Mouse (Mus musculus): ENCODE results near the gene Fli1. TPM values are rescaled to one million over a fixed set of nuclear protein-coding genes. Genes with fewer than 3 reads are reported as not detected.

Fli1 gene
- polyA plus RNA-seq, 1 experiment from 2014 or later: 23.4 TPM

DNA sequence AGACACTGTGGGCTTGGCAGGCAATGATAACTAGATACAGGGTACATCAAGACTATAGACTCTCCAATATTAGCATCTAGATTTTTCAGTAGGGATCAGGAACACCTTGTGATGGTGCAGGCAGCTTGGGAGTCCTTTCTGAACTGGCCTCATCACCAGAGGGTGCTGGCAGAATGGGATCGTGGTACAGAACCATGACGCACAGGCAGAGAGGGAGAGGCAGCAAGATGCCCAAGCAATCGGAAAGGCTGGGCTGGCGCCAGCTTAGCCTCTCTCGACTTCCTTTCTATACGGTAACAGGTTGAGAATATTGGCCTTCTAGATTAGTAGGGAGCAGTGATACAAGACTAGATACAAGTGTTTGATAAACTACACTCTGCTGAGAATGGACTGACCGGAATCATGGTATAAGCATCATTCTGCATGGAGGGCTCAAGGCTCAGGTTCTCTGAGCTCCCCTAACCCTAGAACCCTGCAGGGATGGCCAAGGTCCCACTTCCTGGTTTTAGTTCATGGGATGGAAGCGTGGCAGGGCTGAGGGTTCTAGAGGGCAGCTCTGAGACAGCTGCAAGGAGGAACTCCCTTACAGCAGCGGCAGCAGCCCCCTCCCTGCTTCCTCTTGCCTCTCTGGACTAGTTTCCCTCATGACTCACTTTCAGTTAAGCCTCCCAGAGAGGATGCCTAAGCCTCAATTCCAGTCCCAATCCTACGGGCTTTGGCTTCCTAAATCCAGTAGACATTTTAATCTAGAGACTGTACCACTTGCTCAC lies 67.9 kb downstream of the Fli1 start:
- no peak overlapping the region for H3K4me2 ChIP-seq
- peaks cover 8% of the 10 kb centered on the region; the same call in 1 of the 2 replicates for H3K36me3 ChIP-seq
- no peaks in the 10 kb centered on the region for H3K9me3 ChIP-seq
- no peaks in the 10 kb centered on the region for H3K27me3 ChIP-seq
- H3K9ac ChIP-seq: no peak overlapping the region
- H3K4me3 ChIP-seq: no peak overlapping the region
- 83% methylated on average over 10 of the region's 10 CpGs for WGBS
- no peak overlapping the region for H3K27ac ChIP-seq
- H3K4me1 ChIP-seq: peaks cover 10% of the 10 kb centered on the region
- no peak for ATAC-seq (ENCODE audit: insufficient number of reproducible peaks, low FRiP score, low TSS enrichment, low read depth)

DNA sequence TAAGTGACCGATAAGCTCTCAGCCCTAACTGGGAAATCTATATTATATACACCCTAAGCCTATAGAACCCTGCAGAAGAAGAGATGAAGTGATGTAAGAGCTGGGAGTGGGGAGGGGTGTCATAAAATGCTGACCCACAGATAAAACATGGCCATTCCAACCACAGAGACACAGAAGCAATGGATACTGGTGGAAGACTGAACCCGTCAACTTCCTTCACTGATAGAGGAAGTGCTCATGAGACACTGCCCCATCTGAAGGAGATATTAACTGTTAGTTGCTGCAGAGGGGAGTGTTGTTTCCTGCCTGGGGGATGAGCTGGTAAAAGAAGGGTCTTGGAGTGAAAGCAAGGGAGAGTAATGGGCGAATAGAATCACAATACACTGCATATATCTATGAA lies 70.3 kb downstream of the Fli1 start:
- no peak overlapping the region for H3K4me2 ChIP-seq

GRCm38 (mm10) chr9:32469123-32469751 lies 73.4 kb downstream of the Fli1 start:
- no peak for ATAC-seq (ENCODE audit: insufficient number of reproducible peaks, low FRiP score, low TSS enrichment, low read depth)
- Histone ChIP-seq H3K4me3 (no peak overlapping the region), H3K9ac (no peak overlapping the region), H3K9me3 (no peaks in the 10 kb centered on the region), H3K4me2 (no peak overlapping the region), H3K27ac (no peak overlapping the region), H3K4me1 (peaks cover 40% of the 10 kb centered on the region), H3K36me3 (peaks cover 12% of the 10 kb centered on the region; the same call in 1 of the 2 replicates), H3K27me3 (no peaks in the 10 kb centered on the region; the same call in 1 of the 2 replicates)
- 68% methylated on average over 8 of the region's 8 CpGs for WGBS

More for the DNA sequence above, 70.3 kb downstream of the Fli1 start:
- ATAC-seq (ENCODE audit: insufficient number of reproducible peaks, low FRiP score, low TSS enrichment, low read depth): no peak
- H3K27me3 ChIP-seq: no peaks in the 10 kb centered on the region
- H3K4me3 ChIP-seq: no peak overlapping the region
- H3K4me1 ChIP-seq: peaks cover 25% of the 10 kb centered on the region
- no peak overlapping the region for H3K27ac ChIP-seq
- 88% methylated on average over 3 of the region's 3 CpGs for WGBS
- H3K9me3 ChIP-seq: no peaks in the 10 kb centered on the region
- no peak overlapping the region for H3K9ac ChIP-seq
- H3K36me3 ChIP-seq: peaks cover 8% of the 10 kb centered on the region; the same call in 1 of the 2 replicates

DNA sequence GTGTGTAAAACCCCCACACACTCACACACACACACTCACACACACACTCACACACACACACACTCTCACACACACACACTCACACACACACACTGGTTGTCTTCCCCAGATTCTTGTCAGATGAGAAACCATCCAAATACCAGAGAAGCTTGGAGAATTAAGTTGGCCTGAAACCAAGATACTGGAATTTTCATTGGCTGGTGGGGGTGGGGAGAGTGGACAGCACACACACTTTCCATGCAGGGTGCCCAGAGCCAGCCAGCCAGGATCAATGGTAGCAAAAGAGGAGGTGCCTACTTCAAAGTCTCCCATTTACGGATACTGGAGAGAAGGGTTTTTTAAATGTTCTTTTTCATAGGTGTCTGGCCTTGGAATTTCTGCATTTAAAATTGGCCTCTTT lies 74.3 kb downstream of the Fli1 start:
- Histone ChIP-seq H3K4me1 (peaks cover 40% of the 10 kb centered on the region), H3K9ac (no peak overlapping the region), H3K27ac (peak overlapping the region; percentile 84), H3K4me2 (no peak overlapping the region), H3K9me3 (no peaks in the 10 kb centered on the region), H3K36me3 (peaks cover 13% of the 10 kb centered on the region; the same call in 1 of the 2 replicates), H3K27me3 (no peaks in the 10 kb centered on the region; the same call in 1 of the 2 replicates), H3K4me3 (no peak overlapping the region)
- 38% methylated on average over 1 of the region's 1 CpGs for WGBS
- ATAC-seq (ENCODE audit: insufficient number of reproducible peaks, low FRiP score, low TSS enrichment, low read depth): no peak

DNA sequence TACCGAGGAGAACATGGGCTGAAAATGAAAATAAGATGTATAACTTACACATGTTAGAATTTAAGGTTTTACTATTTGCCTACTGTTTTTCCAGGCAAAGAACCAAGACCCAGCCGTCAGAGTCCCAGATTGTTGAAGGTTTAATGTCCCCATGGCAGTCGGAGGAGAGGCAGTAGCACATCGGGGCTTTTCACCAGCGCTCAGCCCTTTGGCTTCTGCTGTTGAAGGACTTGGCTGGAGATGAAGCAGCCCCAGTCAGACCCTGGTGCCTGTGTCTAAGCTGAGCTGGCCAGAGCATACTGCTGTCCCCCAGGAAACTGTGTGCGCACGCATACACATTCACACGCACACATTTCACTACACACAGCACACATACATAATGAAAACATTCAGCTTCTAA lies 75.2 kb downstream of the Fli1 start:
- H3K9ac ChIP-seq: no peak overlapping the region
- H3K27me3 ChIP-seq: no peaks in the 10 kb centered on the region; the same call in 1 of the 2 replicates
- peak overlapping the region; percentile 84 for H3K27ac ChIP-seq
- WGBS: 31% methylated on average over 8 of the region's 8 CpGs
- peaks cover 13% of the 10 kb centered on the region; the same call in 1 of the 2 replicates for H3K36me3 ChIP-seq
- ATAC-seq (ENCODE audit: insufficient number of reproducible peaks, low FRiP score, low TSS enrichment, low read depth): peak; percentile 72; the same call in 1 of the 2 replicates
- no peaks in the 10 kb centered on the region for H3K9me3 ChIP-seq
- H3K4me1 ChIP-seq: peaks cover 40% of the 10 kb centered on the region
- peak overlapping the region; percentile 15 for H3K4me2 ChIP-seq
- H3K4me3 ChIP-seq: no peak overlapping the region

DNA sequence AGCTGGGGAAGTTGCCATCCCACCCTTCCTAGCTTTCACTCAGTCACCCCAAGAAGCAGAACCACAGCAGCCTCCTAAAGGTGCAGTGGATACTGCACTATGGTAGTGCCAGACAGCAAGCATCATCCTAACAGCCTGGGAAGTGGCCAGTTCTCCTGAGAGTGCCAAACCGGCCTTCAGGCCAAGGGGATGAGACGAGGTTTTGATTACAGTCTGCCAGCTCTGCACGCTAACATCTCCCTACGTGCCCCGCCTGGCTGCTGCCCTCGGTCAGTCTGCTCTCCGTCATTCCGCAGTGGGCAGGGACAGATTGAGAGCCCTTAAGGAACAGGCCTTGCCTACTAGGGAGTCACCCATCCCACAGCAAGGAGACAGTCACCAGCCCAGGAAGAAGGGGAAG lies 75.8 kb downstream of the Fli1 start:
- 34% methylated on average over 8 of the region's 8 CpGs for WGBS
- peak overlapping the region; percentile 15; the same call in 1 of the 2 replicates for H3K4me2 ChIP-seq
- peaks cover 40% of the 10 kb centered on the region for H3K4me1 ChIP-seq
- no peak for ATAC-seq (ENCODE audit: insufficient number of reproducible peaks, low FRiP score, low TSS enrichment, low read depth)
- no peaks in the 10 kb centered on the region for H3K9me3 ChIP-seq
- peaks cover 11% of the 10 kb centered on the region; the same call in 1 of the 2 replicates for H3K36me3 ChIP-seq
- no peak overlapping the region for H3K4me3 ChIP-seq
- peak overlapping the region; percentile 84 for H3K27ac ChIP-seq
- H3K27me3 ChIP-seq: no peaks in the 10 kb centered on the region; the same call in 1 of the 2 replicates
- H3K9ac ChIP-seq: 0 out of 2 replicates have a peak overlapping the region, but pooled peaks have one; percentile 17

DNA sequence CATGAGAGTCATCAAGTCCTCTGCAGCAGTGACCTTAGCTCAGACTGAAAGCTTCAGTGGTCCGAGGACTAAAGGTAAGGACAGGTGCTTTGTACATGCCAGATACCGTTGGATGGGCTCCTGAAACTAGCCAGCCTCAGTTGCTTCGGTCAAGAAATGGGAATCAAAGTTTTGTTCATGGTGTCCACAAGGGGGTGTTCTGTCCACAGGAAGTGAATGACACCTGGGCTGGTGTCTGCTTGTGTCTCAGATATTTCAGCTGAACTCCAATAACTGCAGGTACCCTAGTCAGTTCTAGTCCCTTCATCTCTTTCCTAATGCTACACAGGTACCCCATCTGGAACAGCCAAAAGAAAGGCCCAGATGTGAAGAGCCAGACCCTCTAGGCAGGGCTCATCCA lies 86.0 kb downstream of the Fli1 start:
- no peak overlapping the region for H3K9ac ChIP-seq
- H3K4me1 ChIP-seq: peaks cover 7% of the 10 kb centered on the region; the same call in 1 of the 2 replicates
- H3K27me3 ChIP-seq: no peaks in the 10 kb centered on the region
- H3K4me3 ChIP-seq: no peak overlapping the region
- peaks cover 24% of the 10 kb centered on the region; the same call in 1 of the 2 replicates for H3K36me3 ChIP-seq
- no peak overlapping the region for H3K4me2 ChIP-seq
- WGBS: 86% methylated on average over 3 of the region's 3 CpGs
- no peak overlapping the region for H3K27ac ChIP-seq
- H3K9me3 ChIP-seq: no peaks in the 10 kb centered on the region
- ATAC-seq (ENCODE audit: insufficient number of reproducible peaks, low FRiP score, low TSS enrichment, low read depth): no peak

DNA sequence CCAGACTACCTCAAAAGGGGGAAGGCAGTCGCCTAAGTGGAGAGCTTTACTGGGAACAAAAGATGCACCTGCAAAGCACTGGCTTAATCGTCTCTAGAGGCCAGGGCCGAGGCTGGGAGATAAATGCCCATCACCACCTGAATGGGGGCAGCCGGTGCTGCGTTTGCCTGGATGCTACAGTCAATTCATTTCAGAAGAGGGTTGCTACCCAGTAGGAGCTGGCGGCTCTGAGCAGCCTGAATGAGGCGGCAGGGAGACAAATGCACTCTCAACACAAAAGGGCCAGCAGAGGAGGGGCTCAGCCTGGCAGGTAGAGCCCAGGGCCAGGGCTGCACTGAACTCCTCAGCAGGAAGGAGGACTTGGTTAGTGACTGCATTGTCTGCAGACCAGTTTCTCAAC lies 92.5 kb downstream of the Fli1 start:
- Histone ChIP-seq H3K9me3 (no peaks in the 10 kb centered on the region), H3K27ac (no peak overlapping the region), H3K27me3 (no peaks in the 10 kb centered on the region), H3K36me3 (no peaks in the 10 kb centered on the region; the same call in 1 of the 2 replicates), H3K4me2 (no peak overlapping the region), H3K9ac (no peak overlapping the region), H3K4me1 (0 out of 2 replicates have a peak, but pooled peaks cover under 1% of the 10 kb centered on the region), H3K4me3 (no peak overlapping the region)
- no peak for ATAC-seq (ENCODE audit: insufficient number of reproducible peaks, low FRiP score, low TSS enrichment, low read depth)
- WGBS: 47% methylated on average over 7 of the region's 7 CpGs

DNA sequence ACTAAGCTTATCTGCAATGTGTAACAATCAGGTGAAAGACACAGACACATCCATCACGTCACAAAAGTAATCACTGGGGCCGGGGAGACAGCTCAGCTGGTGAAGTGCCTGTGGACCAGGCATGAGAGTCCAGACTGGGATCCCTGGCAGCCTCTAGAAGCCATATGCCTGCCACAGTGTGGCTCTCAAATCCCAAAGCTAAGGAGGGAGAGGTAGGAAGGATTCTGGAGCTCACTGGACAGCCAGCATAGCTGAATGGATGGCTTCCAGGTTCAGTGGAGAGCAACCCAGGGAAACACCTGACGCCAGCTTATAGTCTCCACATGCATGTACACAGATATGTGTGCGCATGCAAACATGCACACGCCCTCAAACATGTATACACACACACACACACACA lies 93.9 kb downstream of the Fli1 start:
- 84% methylated on average over 5 of the region's 5 CpGs for WGBS
- Histone ChIP-seq H3K9ac (no peak overlapping the region), H3K9me3 (no peaks in the 10 kb centered on the region), H3K4me1 (peaks cover 9% of the 10 kb centered on the region; the same call in 1 of the 2 replicates), H3K4me3 (no peak overlapping the region), H3K4me2 (no peak overlapping the region), H3K27ac (no peak overlapping the region), H3K27me3 (no peaks in the 10 kb centered on the region), H3K36me3 (no peaks in the 10 kb centered on the region; the same call in 1 of the 2 replicates)
- ATAC-seq (ENCODE audit: insufficient number of reproducible peaks, low FRiP score, low TSS enrichment, low read depth): no peak

DNA sequence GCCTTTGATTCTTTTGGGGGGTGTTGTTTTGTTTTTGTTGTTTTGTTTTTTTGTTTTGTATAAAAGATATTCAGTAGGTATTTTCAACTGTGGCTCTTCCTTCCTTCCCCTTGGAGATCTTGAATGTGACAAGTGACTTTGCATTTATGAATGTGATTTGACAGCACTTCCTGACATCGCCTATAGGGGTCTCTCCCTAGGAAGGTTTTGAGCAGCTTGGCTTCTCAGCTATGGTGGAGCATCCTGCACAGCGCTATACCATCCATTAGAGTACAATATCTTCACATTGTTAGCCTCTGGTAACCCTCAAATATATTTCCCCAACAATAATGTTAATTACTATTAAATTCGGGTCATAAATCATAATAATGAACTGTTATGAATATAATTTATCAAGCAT lies 96.9 kb downstream of the Fli1 start:
- ATAC-seq (ENCODE audit: insufficient number of reproducible peaks, low FRiP score, low TSS enrichment, low read depth): no peak
- 56% methylated on average over 3 of the region's 3 CpGs for WGBS
- H3K36me3 ChIP-seq: no peaks in the 10 kb centered on the region; the same call in 1 of the 2 replicates

GRCm38 (mm10) chr9:32444453-32445201 lies 98.0 kb downstream of the Fli1 start:
- Histone ChIP-seq H3K4me3 (no peak overlapping the region), H3K4me1 (peaks cover 18% of the 10 kb centered on the region; the same call in 1 of the 2 replicates), H3K36me3 (no peaks in the 10 kb centered on the region), H3K4me2 (no peak overlapping the region), H3K9ac (no peak overlapping the region), H3K9me3 (no peaks in the 10 kb centered on the region), H3K27ac (peak overlapping the region; percentile 14; the same call in 1 of the 2 replicates), H3K27me3 (no peaks in the 10 kb centered on the region)
- WGBS: 60% methylated on average over 6 of the region's 6 CpGs
- no peak; the same call in 1 of the 2 replicates for ATAC-seq (ENCODE audit: insufficient number of reproducible peaks, low FRiP score, low TSS enrichment, low read depth)

More for the DNA sequence above, 96.9 kb downstream of the Fli1 start:
- no peaks in the 10 kb centered on the region for H3K9me3 ChIP-seq
- no peak overlapping the region for H3K4me3 ChIP-seq
- H3K27ac ChIP-seq: no peak overlapping the region
- no peaks in the 10 kb centered on the region for H3K27me3 ChIP-seq
- H3K4me1 ChIP-seq: peaks cover 18% of the 10 kb centered on the region; the same call in 1 of the 2 replicates
- H3K9ac ChIP-seq: no peak overlapping the region
- no peak overlapping the region for H3K4me2 ChIP-seq

Measured in limb, embryonic 15.5 days (tissue).